Mouse (Mus musculus): Measurements from ENCODE around the gene Scd4. TPM values are rescaled to one million over a fixed set of nuclear protein-coding genes. Genes with fewer than 3 reads are reported as not detected.
A peak's percentile ranks its signal among the peaks of the same experiment; 100 is the strongest.
"Not testable (repeated sequence)": the region's sequence is repeated elsewhere in the genome, so short reads cannot be mapped to it uniquely, and the experiment has no call there.

Scd4 gene
- polyA plus RNA-seq, 1 experiment from 2014 or later = 0.04 TPM

DNA sequence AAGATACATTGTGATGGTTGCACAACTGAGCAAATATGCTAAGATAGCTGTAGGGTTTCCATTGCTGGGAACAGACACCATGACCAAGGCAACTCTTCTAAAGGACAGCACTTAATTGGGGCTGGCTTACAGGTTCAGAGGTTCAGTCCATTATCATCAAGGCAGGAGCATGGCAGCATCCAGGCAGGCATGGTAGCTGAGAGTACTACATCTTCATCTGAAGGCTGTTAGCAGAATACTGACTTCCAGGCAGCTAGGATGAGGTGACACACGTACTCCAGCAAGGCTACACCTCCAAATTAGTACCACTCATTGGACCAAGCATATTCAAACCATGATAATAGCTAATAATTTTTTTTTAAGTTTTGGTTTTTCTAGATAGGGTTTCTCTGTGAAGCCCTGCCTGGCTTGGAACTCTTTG is 22.7 kb upstream of the Scd4 start:
- H3K9ac ChIP-seq; H3K27me3 ChIP-seq (replicated peaks); H3K4me3 ChIP-seq; ATAC-seq; H3K4me2 ChIP-seq; H3K9me3 ChIP-seq (replicated peaks); H3K27ac ChIP-seq: not testable (repeated sequence)
- peaks cover 35% of the 10 kb centered on the region for H3K4me1 ChIP-seq
- 66% methylated on average over 1 of the region's 1 CpGs for WGBS (ENCODE audit: insufficient replicate concordance)
- peaks cover 44% of the 10 kb centered on the region for H3K36me3 ChIP-seq

DNA sequence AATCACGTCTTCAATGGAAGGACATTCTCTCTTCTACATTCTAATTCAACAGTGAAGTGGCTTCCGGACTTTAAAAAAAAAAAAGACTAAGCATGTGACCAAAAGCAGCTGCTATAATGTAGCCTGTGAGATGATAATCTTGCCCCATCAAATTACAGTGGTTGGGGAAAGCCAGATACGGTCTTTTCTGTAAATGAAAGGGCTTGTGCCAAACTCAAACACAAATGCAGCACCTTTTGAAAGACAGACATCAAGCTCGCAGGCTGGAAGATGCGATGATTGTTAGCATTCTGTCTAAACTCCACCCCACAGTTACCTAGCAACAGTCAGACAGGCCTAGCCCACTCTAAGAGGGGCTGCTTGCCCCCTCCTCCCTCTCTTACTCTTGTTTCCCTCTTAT is 22.1 kb upstream of the Scd4 start:
- Histone ChIP-seq H3K27ac (no peak overlapping the region), H3K9me3 (replicated peaks) (no peaks in the 10 kb centered on the region), H3K27me3 (replicated peaks) (0 out of 2 replicates have a peak, but pooled peaks cover 3% of the 10 kb centered on the region), H3K4me3 (no peak overlapping the region), H3K4me1 (peaks cover 38% of the 10 kb centered on the region), H3K9ac (no peak overlapping the region), H3K4me2 (no peak overlapping the region), H3K36me3 (peaks cover 38% of the 10 kb centered on the region)
- WGBS (ENCODE audit: insufficient replicate concordance) = 63% methylated on average over 5 of the region's 5 CpGs
- no peak for ATAC-seq

DNA sequence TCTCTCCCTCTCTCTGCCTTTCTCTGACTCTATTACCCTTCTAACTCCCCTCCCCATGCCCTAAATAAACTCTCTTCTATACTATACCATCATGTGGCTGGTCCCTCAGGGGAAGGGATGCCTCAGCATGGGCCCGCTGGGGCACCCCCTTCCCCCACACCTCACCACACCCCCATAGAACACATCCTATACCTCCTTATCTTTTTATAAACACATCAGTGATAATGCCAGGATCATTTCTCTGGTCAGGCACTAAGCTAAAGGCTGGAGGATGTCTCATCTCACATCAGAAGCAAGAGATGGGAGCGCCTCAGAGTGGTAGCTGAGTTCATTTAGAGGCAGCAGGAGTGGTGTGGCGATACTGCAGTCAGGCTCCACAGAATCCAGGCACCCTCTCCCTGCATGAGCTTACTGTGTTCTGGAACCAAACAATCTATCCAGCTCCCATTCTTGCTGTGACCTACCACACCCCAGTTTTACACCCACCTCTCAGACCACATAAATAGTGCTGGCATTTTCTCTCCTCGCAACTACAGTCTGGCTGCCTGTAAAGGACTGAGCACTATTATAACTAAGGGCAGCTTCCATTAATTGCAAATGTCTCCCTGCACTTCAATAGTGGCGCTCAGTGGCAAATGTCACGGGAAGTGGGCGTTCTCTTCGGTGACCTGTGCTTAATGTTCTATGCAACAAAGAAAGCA is 21.4 kb upstream of the Scd4 start:
- Histone ChIP-seq H3K36me3 (peaks cover 31% of the 10 kb centered on the region), H3K27me3 (replicated peaks) (0 out of 2 replicates have a peak, but pooled peaks cover 3% of the 10 kb centered on the region), H3K9me3 (replicated peaks) (no peaks in the 10 kb centered on the region), H3K27ac (no peak overlapping the region), H3K9ac (no peak overlapping the region), H3K4me2 (no peak overlapping the region), H3K4me1 (peaks cover 43% of the 10 kb centered on the region), H3K4me3 (no peak overlapping the region)
- ATAC-seq = no peak
- 76% methylated on average over 8 of the region's 8 CpGs for WGBS (ENCODE audit: insufficient replicate concordance)

DNA sequence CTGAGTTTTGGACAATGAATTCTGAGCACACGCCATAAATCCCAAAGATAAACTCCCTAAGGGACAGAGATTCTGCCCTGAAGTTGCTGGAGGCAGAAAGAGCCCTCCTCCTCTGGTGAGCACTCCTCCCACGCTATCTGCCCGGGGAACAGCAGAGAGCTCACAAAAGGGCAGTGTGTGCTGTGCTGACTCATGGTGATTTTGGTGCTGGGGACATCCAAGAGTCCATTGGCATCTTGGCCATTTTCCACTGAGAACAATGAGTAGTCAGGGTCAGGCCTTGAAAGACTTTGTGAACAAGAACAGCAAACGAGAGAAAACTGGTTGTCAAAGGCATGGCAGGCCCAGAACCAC is 20.9 kb upstream of the Scd4 start:
- 43% methylated on average over 4 of the region's 4 CpGs for WGBS (ENCODE audit: insufficient replicate concordance)
- Histone ChIP-seq H3K9me3 (replicated peaks) (no peaks in the 10 kb centered on the region), H3K4me2 (no peak overlapping the region), H3K4me3 (no peak overlapping the region), H3K4me1 (peaks cover 48% of the 10 kb centered on the region), H3K9ac (no peak overlapping the region), H3K27ac (no peak overlapping the region), H3K36me3 (peaks cover 26% of the 10 kb centered on the region), H3K27me3 (replicated peaks) (0 out of 2 replicates have a peak, but pooled peaks cover 3% of the 10 kb centered on the region)
- no peak for ATAC-seq

DNA sequence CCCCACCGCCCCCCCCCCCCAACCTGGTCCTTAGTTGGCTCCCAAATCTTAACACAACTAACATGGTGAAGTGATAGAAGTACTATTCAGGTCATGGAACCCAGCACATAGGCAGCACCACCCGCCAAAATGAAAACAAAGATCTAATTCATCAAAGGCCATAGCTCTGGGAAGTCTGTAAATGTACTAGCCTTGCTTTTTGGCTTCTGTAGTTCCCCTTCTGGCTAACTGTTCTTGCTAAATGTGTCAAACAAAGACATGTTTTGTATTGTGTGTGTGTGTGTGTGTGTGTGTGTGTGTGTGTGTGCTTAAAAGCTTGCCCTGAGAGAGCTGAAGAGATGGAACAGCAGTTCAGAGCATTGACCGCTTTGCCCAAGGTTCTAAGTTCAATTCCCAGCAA is 19.8 kb upstream of the Scd4 start:
- 66% methylated on average over 3 of the region's 3 CpGs for WGBS (ENCODE audit: insufficient replicate concordance)
- Histone ChIP-seq H3K4me2 (no peak overlapping the region), H3K4me3 (no peak overlapping the region), H3K27ac (no peak overlapping the region), H3K4me1 (peaks cover 48% of the 10 kb centered on the region), H3K9ac (no peak overlapping the region), H3K27me3 (replicated peaks) (0 out of 2 replicates have a peak, but pooled peaks cover 3% of the 10 kb centered on the region), H3K36me3 (peaks cover 15% of the 10 kb centered on the region), H3K9me3 (replicated peaks) (no peaks in the 10 kb centered on the region)
- ATAC-seq = no peak

DNA sequence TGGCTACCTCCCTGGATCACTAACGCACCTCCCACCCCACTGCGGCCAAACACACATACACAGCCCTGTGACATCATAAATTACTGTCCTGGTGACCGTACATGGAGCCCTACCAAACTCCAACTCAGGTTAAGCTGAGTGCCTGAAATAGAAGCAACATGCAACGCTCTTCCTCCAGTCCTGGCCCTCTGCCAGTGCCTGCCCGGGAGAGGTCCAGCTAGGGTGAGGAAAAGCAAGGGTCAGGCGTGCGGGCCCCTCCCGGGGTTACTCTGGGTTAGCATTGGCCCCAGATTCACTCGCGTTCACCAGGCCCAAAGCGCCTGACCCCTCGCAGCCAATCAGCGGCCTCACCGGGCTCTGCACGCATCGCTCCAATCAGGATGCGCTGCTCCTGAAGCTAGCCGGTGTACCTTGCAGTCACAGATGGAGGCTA is 18.5 kb upstream of the Scd4 start:
- peak; percentile 89 for ATAC-seq
- Histone ChIP-seq H3K27ac (peak overlapping the region; percentile 41), H3K4me2 (peak overlapping the region; percentile 81), H3K27me3 (replicated peaks) (0 out of 2 replicates have a peak, but pooled peaks cover 3% of the 10 kb centered on the region), H3K9me3 (replicated peaks) (0 out of 2 replicates have a peak, but pooled peaks cover 5% of the 10 kb centered on the region), H3K4me1 (peaks cover 48% of the 10 kb centered on the region), H3K4me3 (peak overlapping the region; percentile 57), H3K9ac (peak overlapping the region; percentile 40), H3K36me3 (peaks cover 2% of the 10 kb centered on the region)
- WGBS (ENCODE audit: insufficient replicate concordance) = 3% methylated on average over 18 of the region's 18 CpGs

DNA sequence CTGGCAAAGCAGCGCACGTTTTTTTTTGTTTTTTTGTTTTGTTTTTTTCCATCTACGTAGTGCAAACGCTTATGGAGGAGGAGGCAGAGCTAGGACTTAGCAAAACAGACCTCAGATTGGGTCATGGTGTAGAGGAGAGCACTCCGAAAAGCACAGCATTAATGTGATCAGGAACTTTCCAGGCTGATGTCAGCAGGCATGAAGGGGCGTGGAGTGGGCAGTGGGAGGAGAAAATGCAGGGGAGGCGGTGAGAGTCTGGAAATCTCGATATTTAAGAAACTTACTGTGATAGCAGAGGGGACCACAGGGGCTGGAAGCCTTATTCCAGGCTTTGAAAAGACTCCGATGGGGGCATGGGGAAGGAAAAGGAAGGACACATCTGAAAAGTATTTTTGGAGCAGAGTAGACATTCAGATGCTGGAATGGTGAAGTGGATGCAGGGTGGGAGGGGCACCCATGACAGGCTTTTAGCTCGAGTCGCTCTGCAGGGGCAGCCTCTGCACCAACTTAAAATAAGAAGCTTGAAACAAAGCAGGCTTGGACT is 17.9 kb upstream of the Scd4 start:
- Histone ChIP-seq H3K27me3 (replicated peaks) (0 out of 2 replicates have a peak, but pooled peaks cover 3% of the 10 kb centered on the region), H3K27ac (peak overlapping the region; percentile 41; the same call in 1 of the 2 replicates), H3K4me2 (peak overlapping the region; percentile 81), H3K4me1 (peaks cover 48% of the 10 kb centered on the region), H3K9ac (peak overlapping the region; percentile 40), H3K4me3 (peak overlapping the region; percentile 57), H3K9me3 (replicated peaks) (0 out of 2 replicates have a peak, but pooled peaks cover 5% of the 10 kb centered on the region), H3K36me3 (no peaks in the 10 kb centered on the region)
- peak; percentile 34; the same call in 1 of the 2 replicates for ATAC-seq
- WGBS (ENCODE audit: insufficient replicate concordance) = 3% methylated on average over 11 of the region's 11 CpGs

DNA sequence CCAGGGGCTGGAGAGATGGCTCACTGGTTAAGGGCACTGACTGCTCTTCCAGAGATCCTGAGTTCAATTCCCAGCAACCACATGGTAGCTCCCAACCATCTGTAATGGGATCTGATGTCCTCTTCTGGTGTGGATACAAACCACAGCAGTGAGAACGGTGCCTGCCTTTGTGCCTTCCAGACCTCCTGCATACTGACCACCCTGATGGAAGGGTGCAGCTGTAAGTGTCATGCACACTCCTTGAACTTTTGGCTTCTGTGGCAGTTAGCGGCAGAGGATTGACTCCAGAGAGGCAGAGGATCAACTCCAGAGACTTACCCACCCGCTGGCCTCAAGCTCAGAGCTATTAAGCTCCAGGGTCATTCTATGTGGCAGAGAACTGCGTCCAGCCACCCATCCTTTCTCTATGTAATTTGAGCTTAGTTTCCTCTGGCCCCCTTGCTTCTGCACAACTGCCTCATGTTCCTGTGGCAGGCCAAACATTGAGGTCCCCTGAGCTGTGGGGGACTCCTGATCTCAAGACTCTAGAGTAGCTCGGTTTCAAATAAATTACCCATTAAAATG is 16.1 kb upstream of the Scd4 start:
- Histone ChIP-seq H3K27ac (no peak overlapping the region), H3K4me1 (peaks cover 34% of the 10 kb centered on the region), H3K4me2 (no peak overlapping the region), H3K27me3 (replicated peaks) (0 out of 2 replicates have a peak, but pooled peaks cover 3% of the 10 kb centered on the region), H3K4me3 (no peak overlapping the region), H3K9ac (no peak overlapping the region), H3K9me3 (replicated peaks) (0 out of 2 replicates have a peak, but pooled peaks cover 5% of the 10 kb centered on the region), H3K36me3 (no peaks in the 10 kb centered on the region)
- WGBS (ENCODE audit: insufficient replicate concordance) = 55% methylated on average over 5 of the region's 5 CpGs
- ATAC-seq = no peak

DNA sequence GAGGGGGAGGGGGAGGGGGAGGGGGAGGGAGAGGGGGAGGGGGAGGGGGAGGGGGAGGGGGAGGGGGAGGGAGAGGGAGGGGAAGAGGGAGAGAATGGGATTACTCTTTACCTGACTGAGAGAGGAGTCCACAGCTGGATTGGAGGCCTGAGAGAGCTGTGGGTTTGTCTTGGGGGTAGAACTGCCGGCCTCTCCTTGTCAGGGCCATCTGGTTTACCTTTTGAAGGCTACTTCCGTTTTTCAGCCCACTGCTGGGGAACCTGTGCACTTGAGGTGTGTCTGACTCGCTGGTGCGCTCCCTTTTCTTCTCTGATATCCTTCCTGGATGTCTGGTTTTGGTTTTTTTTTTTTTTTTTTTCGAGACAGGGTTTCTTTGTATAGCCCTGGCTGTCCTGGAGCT is 15.5 kb upstream of the Scd4 start:
- H3K9me3 ChIP-seq (replicated peaks) = 0 out of 2 replicates have a peak, but pooled peaks cover 5% of the 10 kb centered on the region
- 53% methylated on average over 5 of the region's 5 CpGs for WGBS (ENCODE audit: insufficient replicate concordance)
- H3K4me1 ChIP-seq = peaks cover 29% of the 10 kb centered on the region
- no peak overlapping the region for H3K27ac ChIP-seq
- ATAC-seq = no peak
- H3K9ac ChIP-seq = no peak overlapping the region
- H3K4me3 ChIP-seq = no peak overlapping the region
- no peak overlapping the region for H3K4me2 ChIP-seq
- no peaks in the 10 kb centered on the region for H3K36me3 ChIP-seq
- 0 out of 2 replicates have a peak, but pooled peaks cover 3% of the 10 kb centered on the region for H3K27me3 ChIP-seq (replicated peaks)

DNA sequence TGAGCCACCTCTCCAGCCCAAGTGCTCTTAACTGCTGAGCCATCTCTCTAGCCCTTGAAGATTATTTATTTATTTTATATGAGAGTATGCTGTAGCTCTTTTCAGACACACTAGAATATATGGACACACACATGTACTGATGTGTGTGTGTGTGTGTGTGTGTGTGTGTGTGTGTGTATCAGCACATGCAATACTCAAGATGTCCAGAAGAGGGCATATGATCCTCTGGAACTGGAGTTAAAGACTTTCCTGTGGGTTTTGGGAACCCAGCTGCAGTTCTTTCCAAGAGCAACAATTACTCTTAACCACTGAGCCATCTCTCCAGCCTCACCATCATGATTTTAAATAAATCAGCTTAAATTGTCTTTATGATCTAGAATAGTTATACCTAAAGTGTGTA is 14.3 kb upstream of the Scd4 start:
- no peak overlapping the region for H3K9ac ChIP-seq
- H3K9me3 ChIP-seq (replicated peaks) = 0 out of 2 replicates have a peak, but pooled peaks cover 5% of the 10 kb centered on the region
- no peak overlapping the region for H3K4me3 ChIP-seq
- no peak for ATAC-seq
- H3K27me3 ChIP-seq (replicated peaks) = 0 out of 2 replicates have a peak, but pooled peaks cover 3% of the 10 kb centered on the region
- H3K4me2 ChIP-seq = no peak overlapping the region
- H3K36me3 ChIP-seq = no peaks in the 10 kb centered on the region
- H3K27ac ChIP-seq = no peak overlapping the region
- H3K4me1 ChIP-seq = peaks cover 29% of the 10 kb centered on the region

DNA sequence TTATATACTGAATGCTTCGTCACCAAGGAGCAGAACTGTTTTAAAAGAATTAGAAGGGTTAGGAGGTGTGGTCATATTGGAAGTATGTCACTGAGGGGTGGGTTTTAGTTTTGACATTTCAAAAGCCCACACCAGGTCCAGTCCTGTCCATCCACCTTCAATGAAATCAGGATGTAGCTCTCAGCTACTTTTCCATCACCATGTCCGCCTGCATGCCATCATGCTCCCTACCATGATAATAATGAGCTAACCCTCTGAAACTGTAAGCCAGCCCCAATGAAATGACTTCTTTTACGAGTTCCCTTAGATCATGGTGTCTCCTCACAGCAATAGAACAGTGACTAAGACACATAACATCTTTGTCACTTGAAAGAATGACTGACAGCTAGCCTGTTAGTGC is 12.6 kb upstream of the Scd4 start:
- no peak overlapping the region for H3K9ac ChIP-seq
- H3K27me3 ChIP-seq (replicated peaks) = 0 out of 2 replicates have a peak, but pooled peaks cover under 1% of the 10 kb centered on the region
- no peak overlapping the region for H3K4me2 ChIP-seq
- 68% methylated on average over 3 of the region's 3 CpGs for WGBS (ENCODE audit: insufficient replicate concordance)
- no peaks in the 10 kb centered on the region for H3K36me3 ChIP-seq
- H3K4me1 ChIP-seq = peaks cover 12% of the 10 kb centered on the region; the same call in 1 of the 2 replicates
- ATAC-seq = no peak
- H3K27ac ChIP-seq = no peak overlapping the region
- H3K4me3 ChIP-seq = no peak overlapping the region
- 0 out of 2 replicates have a peak, but pooled peaks cover 5% of the 10 kb centered on the region for H3K9me3 ChIP-seq (replicated peaks)

DNA sequence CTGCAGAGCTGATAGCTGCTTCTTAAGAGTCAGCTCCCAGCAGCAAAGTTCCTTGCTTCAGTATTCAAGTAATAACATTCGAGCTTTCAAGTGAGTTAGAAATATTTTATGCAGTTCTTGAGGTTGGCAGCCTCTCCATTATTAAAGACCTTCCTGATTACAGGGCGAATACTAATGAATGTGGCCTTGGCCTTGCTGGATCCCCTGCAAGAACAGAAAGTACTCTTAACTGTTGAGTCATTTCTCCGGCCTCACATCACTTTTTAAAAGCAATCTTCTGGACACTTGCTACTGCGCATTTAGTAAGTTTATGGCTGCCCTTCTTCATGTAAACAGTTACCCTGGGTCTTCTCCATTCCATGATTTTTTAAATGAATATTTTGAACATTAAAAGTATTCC is 11.7 kb upstream of the Scd4 start:
- 62% methylated on average over 4 of the region's 4 CpGs for WGBS (ENCODE audit: insufficient replicate concordance)
- Histone ChIP-seq H3K36me3 (no peaks in the 10 kb centered on the region), H3K9me3 (replicated peaks) (0 out of 2 replicates have a peak, but pooled peaks cover 5% of the 10 kb centered on the region), H3K27ac (no peak overlapping the region), H3K4me1 (0 out of 2 replicates have a peak, but pooled peaks cover 8% of the 10 kb centered on the region), H3K4me2 (no peak overlapping the region), H3K27me3 (replicated peaks) (no peaks in the 10 kb centered on the region), H3K9ac (no peak overlapping the region), H3K4me3 (no peak overlapping the region)
- ATAC-seq = no peak

All from liver, embryonic 12.5 days (tissue).